Mouse (Mus musculus) MN1 (cell line): ENCODE measurements at regions not wholly inside any gene's neighbourhood (a gene's known extent, or its start where the extent isn't known, plus 50 kb on each side); places are given as distances from the start of the nearest gene placed in this dataset.
"Not testable (repeated sequence)": the region's sequence is repeated elsewhere in the genome, so short reads cannot be mapped to it uniquely, and the experiment has no call there.

Experiments used
- DNase-seq: peaks from one replicate; pipeline ENCODE4 v3.0.0-alpha.2; 2016; ENCODE audit warnings: low spot score

GRCm38 (mm10) chr16:84627052-84627451 is 108.5 kb downstream of the Mrpl39 start:
- DNase-seq = no peak

DNA sequence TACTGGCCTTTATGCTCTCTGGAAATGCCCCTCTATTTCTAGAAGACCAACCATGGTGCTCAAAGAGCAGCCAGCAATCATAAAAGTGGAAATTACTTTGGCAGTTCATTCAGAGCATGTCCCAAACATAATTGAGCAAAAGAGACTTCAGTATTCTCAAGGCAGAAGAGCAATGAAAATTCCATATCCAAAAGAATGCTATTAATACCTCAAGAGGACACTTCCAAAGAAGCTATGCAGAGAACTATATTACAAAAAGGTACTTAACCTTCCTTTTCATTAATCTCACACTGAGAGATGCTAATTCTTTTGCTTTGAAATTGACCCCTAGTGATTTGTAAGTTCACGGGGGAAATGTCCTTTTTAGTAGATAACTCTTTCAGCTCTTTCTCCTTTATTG is 105.7 kb downstream of the Mrpl39 start:
- DNase-seq = no peak

- not testable (repeated sequence) for DNase-seq
Measured at GRCm38 (mm10) chr16:84644446-84644845, 91.1 kb downstream of the Mrpl39 start.

- no peak for DNase-seq
Measured at GRCm38 (mm10) chr16:84646172-84646684, 89.3 kb downstream of the Mrpl39 start.

- no peak for DNase-seq
Measured at GRCm38 (mm10) chr16:84650646-84651045, 84.9 kb downstream of the Mrpl39 start.

GRCm38 (mm10) chr16:84653873-84654272 is 81.7 kb downstream of the Mrpl39 start:
- DNase-seq = no peak

- no peak for DNase-seq
Measured at GRCm38 (mm10) chr16:84661879-84662278, 73.7 kb downstream of the Mrpl39 start.

- DNase-seq = no peak
Measured at GRCm38 (mm10) chr16:84663581-84663980, 72.0 kb downstream of the Mrpl39 start.
